ENCODE assay signal across 28 mouse cellular contexts in the genomic region with DNA sequence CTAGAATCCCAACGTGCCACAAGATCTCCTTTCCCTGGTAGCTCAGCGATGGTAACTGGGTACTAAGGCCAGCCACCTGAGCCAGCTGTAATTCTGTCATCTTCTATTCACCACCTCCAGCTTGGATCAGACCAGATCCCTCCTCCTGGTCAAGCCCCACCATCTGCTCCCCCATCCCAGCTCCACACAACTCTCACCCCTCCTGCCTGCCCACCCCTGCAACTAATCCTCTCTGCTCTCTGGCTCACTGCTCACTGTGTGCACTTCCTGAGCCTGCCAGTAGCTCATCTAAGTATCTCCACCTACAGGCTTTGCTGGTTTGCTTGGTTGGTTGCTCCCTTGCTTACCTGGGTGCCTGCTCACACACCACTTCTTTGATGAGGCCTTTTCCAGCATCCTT. TPM values are rescaled to one million over a fixed set of nuclear protein-coding genes. Genes with fewer than 3 reads are reported as not detected.
DNase-seq lines count a peak whose midpoint lies in the region; ATAC-seq and TF ChIP-seq lines count a peak whose summit lies in the region.
"Had no signal": no experiment of that assay in that cellular context is flagged by ENCODE, and none has a peak within 500 bp of the region (broad histone marks: within the 10 kb centered on the region; RNA-seq: fewer than 3 reads in every experiment).

No protein-coding gene starts in this region.

- H3K4me3 ChIP-seq in hindbrain, postnatal 0 days (ENCODE audit: low read length), result no peak overlapping the region
- H3K4me3 ChIP-seq in hindbrain, embryonic 12.5 days, result no peak overlapping the region
- H3K4me3 ChIP-seq in midbrain, postnatal 0 days (ENCODE audit: low read depth, low read length), result no peak overlapping the region
- no peak overlapping the region for H3K4me3 ChIP-seq in midbrain, embryonic 10.5 days
- H3K4me3 ChIP-seq: embryonic facial prominence, embryonic 12.5 days; embryonic facial prominence, embryonic 15.5 days; erythroblast, embryonic 14.5 days; forebrain, embryonic 10.5 days; forebrain, embryonic 12.5 days had no signal

- H3K27me3 ChIP-seq in hindbrain, postnatal 0 days (ENCODE audit: insufficient read depth, low read length), result no peaks in the 10 kb centered on the region
- H3K27me3 ChIP-seq in hindbrain, embryonic 12.5 days, result peaks cover 17% of the 10 kb centered on the region
- H3K27me3 ChIP-seq in midbrain, postnatal 0 days (ENCODE audit: insufficient read depth, low read length), result 0 out of 2 replicates have a peak, but pooled peaks cover 3% of the 10 kb centered on the region
- H3K27me3 ChIP-seq in midbrain, embryonic 10.5 days (ENCODE audit: low read depth, poor library complexity, severe bottlenecking), result peaks cover 28% of the 10 kb centered on the region
- H3K27me3 ChIP-seq: embryonic facial prominence, embryonic 15.5 days had no signal

- no peak overlapping the region for H3K27ac ChIP-seq in hindbrain, postnatal 0 days
- H3K27ac ChIP-seq in hindbrain, embryonic 12.5 days, result no peak overlapping the region
- no peak overlapping the region for H3K27ac ChIP-seq in midbrain, postnatal 0 days (ENCODE audit: low read depth, low read length)
- no peak overlapping the region for H3K27ac ChIP-seq in midbrain, embryonic 10.5 days (replicated peaks)
- H3K27ac ChIP-seq: embryonic facial prominence, embryonic 12.5 days; embryonic facial prominence, embryonic 15.5 days; forebrain, embryonic 10.5 days; forebrain, embryonic 12.5 days had no signal

- 0 out of 2 replicates have a peak, but pooled peaks cover 5% of the 10 kb centered on the region for H3K4me1 ChIP-seq in hindbrain, postnatal 0 days (ENCODE audit: insufficient read depth, low read length)
- H3K4me1 ChIP-seq in hindbrain, embryonic 12.5 days, result 0 out of 2 replicates have a peak, but pooled peaks cover 7% of the 10 kb centered on the region
- H3K4me1 ChIP-seq in midbrain, postnatal 0 days (ENCODE audit: insufficient read depth, low read length), result no peaks in the 10 kb centered on the region
- H3K4me1 ChIP-seq in midbrain, embryonic 10.5 days, result peaks cover 19% of the 10 kb centered on the region

- peak; percentile 65 for ATAC-seq in hindbrain, postnatal 0 days
- ATAC-seq in hindbrain, embryonic 12.5 days (ENCODE audit: low FRiP score), result no peak
- no peak for ATAC-seq in midbrain, postnatal 0 days (ENCODE audit: low FRiP score)
- ATAC-seq: forebrain, embryonic 14.5 days; forebrain, embryonic 16.5 days had no signal

- no peak for DNase-seq in hindbrain, postnatal 0 days (ENCODE audit: low spot score)
- DNase-seq in midbrain, postnatal 0 days (ENCODE audit: low spot score), result peak; percentile 31
- DNase-seq in midbrain, embryonic 10.5 days (ENCODE audit: low spot score), result no peak
- DNase-seq in retina, embryonic 14.5 days (ENCODE audit: low spot score), result peak; percentile 19
- peak; percentile 61 for DNase-seq in retina, postnatal 7 days (ENCODE audit: low read depth, low spot score)
- DNase-seq in frontal cortex, postnatal 25 days (ENCODE audit: low spot score in 2 of 2), result no peak
- no peak for DNase-seq in left cerebral cortex, adult 18-20 months (ENCODE audit: low spot score in 2 of 2)
- DNase-seq: adrenal gland, adult 2 months; adrenal gland, postnatal 10 days; adrenal gland, postnatal 25 days; cerebellum, adult 11 months; cerebellum, adult 18-20 months; cerebellum, adult 8-10 months; cerebellum, adult 9-11 months; cerebellum, postnatal 14 days; cerebellum, postnatal 36 days; embryo, embryonic 11 days had no signal

- WGBS in hindbrain, postnatal 0 days, result 57% methylated on average over 2 of the region's 2 CpGs
- WGBS in hindbrain, embryonic 12.5 days, result 68% methylated on average over 2 of the region's 2 CpGs
- 52% methylated on average over 2 of the region's 2 CpGs for WGBS in midbrain, postnatal 0 days
- WGBS in midbrain, embryonic 10.5 days, result 53% methylated on average over 2 of the region's 2 CpGs

- 0 out of 2 replicates have a peak, but pooled peaks have one; percentile 7 for TF ChIP-seq CTCF in hindbrain, postnatal 0 days (IDR thresholded peaks at IDR 0.05; ENCODE audit: low read depth)
- TF ChIP-seq CTCF in midbrain, postnatal 0 days (IDR thresholded peaks at IDR 0.05), result no peak

- H3K4me2 ChIP-seq in hindbrain, postnatal 0 days (ENCODE audit: low read depth, low read length), result no peak overlapping the region
- H3K4me2 ChIP-seq in hindbrain, embryonic 12.5 days (replicated peaks), result no peak overlapping the region
- H3K4me2 ChIP-seq in midbrain, postnatal 0 days (ENCODE audit: low read depth, low read length, poor library complexity, severe bottlenecking), result no peak overlapping the region
- H3K4me2 ChIP-seq: embryonic facial prominence, embryonic 12.5 days; embryonic facial prominence, embryonic 15.5 days; forebrain, embryonic 12.5 days had no signal

- H3K9me3 ChIP-seq in hindbrain, postnatal 0 days (ENCODE audit: low read length), result no peaks in the 10 kb centered on the region
- H3K9me3 ChIP-seq in hindbrain, embryonic 12.5 days (replicated peaks), result no peaks in the 10 kb centered on the region
- no peaks in the 10 kb centered on the region for H3K9me3 ChIP-seq in midbrain, postnatal 0 days (ENCODE audit: low read length)
- H3K9me3 ChIP-seq in midbrain, embryonic 10.5 days (replicated peaks), result no peaks in the 10 kb centered on the region
- H3K9me3 ChIP-seq: embryonic facial prominence, embryonic 12.5 days; embryonic facial prominence, embryonic 15.5 days; forebrain, embryonic 10.5 days; forebrain, embryonic 12.5 days had no signal

- no peaks in the 10 kb centered on the region for H3K36me3 ChIP-seq in hindbrain, postnatal 0 days (ENCODE audit: insufficient read depth, low read length)
- no peaks in the 10 kb centered on the region for H3K36me3 ChIP-seq in hindbrain, embryonic 12.5 days
- no peaks in the 10 kb centered on the region for H3K36me3 ChIP-seq in midbrain, postnatal 0 days (ENCODE audit: insufficient read depth, low read length)
- no peaks in the 10 kb centered on the region for H3K36me3 ChIP-seq in midbrain, embryonic 10.5 days
- H3K36me3 ChIP-seq: embryonic facial prominence, embryonic 12.5 days; embryonic facial prominence, embryonic 15.5 days; forebrain, embryonic 10.5 days; forebrain, embryonic 12.5 days had no signal

- H3K9ac ChIP-seq in hindbrain, postnatal 0 days (replicated peaks; ENCODE audit: low read length), result no peak overlapping the region
- no peak overlapping the region for H3K9ac ChIP-seq in hindbrain, embryonic 12.5 days
- H3K9ac ChIP-seq in midbrain, postnatal 0 days (replicated peaks; ENCODE audit: low read length, poor library complexity, severe bottlenecking), result no peak overlapping the region
- H3K9ac ChIP-seq: embryonic facial prominence, embryonic 12.5 days; embryonic facial prominence, embryonic 15.5 days; forebrain, embryonic 12.5 days had no signal

RNA-seq across cellular contexts. Expression of a gene that starts 26.8 kb away (rescaled TPM):
- total RNA-seq in hindbrain, postnatal 0 days (2014; rRNA removed), result 12.4 and 13.9 TPM in 2 replicates
- 4.9 and 5.0 TPM in 2 replicates for polyA plus RNA-seq in hindbrain, postnatal 0 days (2015; fragmentation: Nextera tagmentation; extraction: Ambion mirVana)
- polyA plus RNA-seq in hindbrain, embryonic 12.5 days (2016; fragmentation: Nextera tagmentation; extraction: Ambion mirVana), result 5.0 and 5.7 TPM in 2 replicates
- total RNA-seq in midbrain, postnatal 0 days (2014; rRNA removed), result 8.2 and 9.8 TPM in 2 replicates
- polyA plus RNA-seq in midbrain, postnatal 0 days (2015; fragmentation: Nextera tagmentation; extraction: Ambion mirVana), result 4.2 and 4.6 TPM in 2 replicates
- 2.1 and 3.0 TPM in 2 replicates for polyA plus RNA-seq in midbrain, embryonic 10.5 days (2016; fragmentation: Nextera tagmentation; extraction: Ambion mirVana)
- total RNA-seq in left cerebral cortex, adult 18-20 months (2021), result 1 to 10 TPM; 9.1 TPM
- total RNA-seq: common myeloid progenitor, adult 5-6 weeks; MEL had no signal
- polyA plus RNA-seq: erythroblast, embryonic 14.5 days had no signal

RNA-seq across cellular contexts. Expression of a gene that starts 55.2 kb away (rescaled TPM):
- total RNA-seq in hindbrain, postnatal 0 days (2014; rRNA removed), result 11.1 and 11.7 TPM in 2 replicates
- 5.3 and 5.4 TPM in 2 replicates for polyA plus RNA-seq in hindbrain, postnatal 0 days (2015; fragmentation: Nextera tagmentation; extraction: Ambion mirVana)
- polyA plus RNA-seq in hindbrain, embryonic 12.5 days (2016; fragmentation: Nextera tagmentation; extraction: Ambion mirVana), result 6.1 and 8.2 TPM in 2 replicates
- total RNA-seq in midbrain, postnatal 0 days (2014; rRNA removed), result 5.2 and 9.7 TPM in 2 replicates
- polyA plus RNA-seq in midbrain, postnatal 0 days (2015; fragmentation: Nextera tagmentation; extraction: Ambion mirVana), result 6.6 and 7.5 TPM in 2 replicates
- 8.5 and 12.7 TPM in 2 replicates for polyA plus RNA-seq in midbrain, embryonic 10.5 days (2016; fragmentation: Nextera tagmentation; extraction: Ambion mirVana)
- 10 to 100 TPM; 13.1 to 16.5 TPM for total RNA-seq in left cerebral cortex, adult 18-20 months (2021)
- polyA plus RNA-seq: C2C12 had no signal

Comparison
In these comparisons a context has a peak if more than half of its experiments do, and no peak if none do; other contexts are left out.
1. DNase-seq: peak in midbrain, postnatal 0 days (single experiment), retina, embryonic 14.5 days (single experiment) and retina, postnatal 7 days (single experiment); none in hindbrain, postnatal 0 days (single experiment), midbrain, embryonic 10.5 days (single experiment), frontal cortex, postnatal 25 days (0 of 2) and left cerebral cortex, adult 18-20 months (0 of 2).